Mouse (Mus musculus) thymus, postnatal 0 days (tissue): ENCODE results near the gene Pkd1l2. TPM values are rescaled to one million over a fixed set of nuclear protein-coding genes. Genes with fewer than 3 reads are reported as not detected.

Experiments
- DNase-seq: peaks from one replicate; pipeline ENCODE4 v3.0.0-alpha.2; 2015; ENCODE audit warnings: low spot score
- polyA plus RNA-seq: library from polyadenylated mRNA; unstranded; fragments of >200 nt; fragmentation: Nextera tagmentation; extraction: Ambion mirVana; gene quantifications from 2 replicates; pipeline ENCODE4 v1.2.1, GENCODE M21; 2015

Pkd1l2 gene
- polyA plus RNA-seq, 1 experiment from 2014 or later = 0.13 TPM

- DNase-seq = no peak
These were observed 3.3 kb upstream of the Pkd1l2 start for GRCm38 (mm10) chr8:117085521-117085920.

- DNase-seq = no peak
These were observed 804 bp upstream of the Pkd1l2 start for GRCm38 (mm10) chr8:117082947-117083559.

- DNase-seq = no peak
These were observed 2.6 kb downstream of the Pkd1l2 start for GRCm38 (mm10) chr8:117079652-117080051.

GRCm38 (mm10) chr8:117078367-117078926, 3.8 kb downstream of the Pkd1l2 start:
- no peak for DNase-seq

- no peak for DNase-seq
These were observed 7.7 kb downstream of the Pkd1l2 start for GRCm38 (mm10) chr8:117074350-117075182.

- no peak for DNase-seq
These were observed 12.5 kb downstream of the Pkd1l2 start for GRCm38 (mm10) chr8:117069708-117070107.

- DNase-seq = no peak
These were observed 14.0 kb downstream of the Pkd1l2 start for GRCm38 (mm10) chr8:117068294-117068693.

- DNase-seq = no peak
These were observed 14.9 kb downstream of the Pkd1l2 start for GRCm38 (mm10) chr8:117067396-117067795.

- no peak for DNase-seq
These were observed 15.3 kb downstream of the Pkd1l2 start for GRCm38 (mm10) chr8:117066955-117067354.

GRCm38 (mm10) chr8:117061180-117061880, 20.9 kb downstream of the Pkd1l2 start:
- no peak for DNase-seq

- no peak for DNase-seq
These were observed 21.9 kb downstream of the Pkd1l2 start for GRCm38 (mm10) chr8:117060306-117060705.

- no peak for DNase-seq
These were observed 23.2 kb downstream of the Pkd1l2 start for GRCm38 (mm10) chr8:117059021-117059420.

GRCm38 (mm10) chr8:117055097-117055496, 27.2 kb downstream of the Pkd1l2 start:
- no peak for DNase-seq

- DNase-seq = no peak
These were observed 28.1 kb downstream of the Pkd1l2 start for GRCm38 (mm10) chr8:117054146-117054545.

GRCm38 (mm10) chr8:117053135-117054079, 28.8 kb downstream of the Pkd1l2 start:
- DNase-seq = peak; percentile 87

GRCm38 (mm10) chr8:117051316-117051715, 30.9 kb downstream of the Pkd1l2 start:
- no peak for DNase-seq

- DNase-seq = no peak
These were observed 31.5 kb downstream of the Pkd1l2 start for GRCm38 (mm10) chr8:117050763-117051162.

- DNase-seq = no peak
These were observed 32.8 kb downstream of the Pkd1l2 start for GRCm38 (mm10) chr8:117049444-117049843.

- no peak for DNase-seq
These were observed 38.7 kb downstream of the Pkd1l2 start for GRCm38 (mm10) chr8:117043584-117043983.

- no peak for DNase-seq
These were observed 42.4 kb downstream of the Pkd1l2 start for GRCm38 (mm10) chr8:117039843-117040242.
